Mouse (Mus musculus) forebrain, embryonic 14.5 days (tissue): Measurements from ENCODE around the gene Iqcf1. TPM values are rescaled to one million over a fixed set of nuclear protein-coding genes. Genes with fewer than 3 reads are reported as not detected.

Experiments
- ATAC-seq: fragments of 200-750 bp; cut with Nextera tagmentation; 2 replicates; pipeline ENCODE4 v1.8.0; 2017; ENCODE audit warnings: mild to moderate bottlenecking, moderate library complexity
- DNase-seq: peaks from one replicate; pipeline ENCODE4 v3.0.0-alpha.2; 2015; ENCODE audit warnings: low spot score
- H3K27ac ChIP-seq: fragments of 300-500 bp; sonication (generic); 2 replicates; pipeline ENCODE4 v1.5.1; 2014; ENCODE audit warnings: low read depth, mild to moderate bottlenecking, control low read depth, low read length, moderate library complexity
- H3K27me3 ChIP-seq: fragments of 300-500 bp; sonication (generic); replicated peaks from 2 replicates; pipeline ENCODE4 v1.6.1; 2014; ENCODE audit warnings: low read length, control low read depth, mixed read lengths; ENCODE audit not compliant: control insufficient read depth, insufficient read depth
- H3K36me3 ChIP-seq: fragments of 300-500 bp; sonication (generic); 2 replicates; pipeline ENCODE4 v1.6.1; 2014; ENCODE audit warnings: low read length, control low read depth; ENCODE audit not compliant: control insufficient read depth, insufficient read depth
- H3K4me1 ChIP-seq: fragments of 300-500 bp; sonication (generic); 2 replicates; pipeline ENCODE4 v1.6.1; 2014; ENCODE audit warnings: antibody characterized with exemption, low read length, control low read depth; ENCODE audit not compliant: control insufficient read depth, insufficient read depth
- H3K4me2 ChIP-seq: fragments of 300-500 bp; sonication (generic); 2 replicates; pipeline ENCODE4 v1.6.1; 2014; ENCODE audit warnings: mild to moderate bottlenecking, control low read depth, low read length
- H3K4me3 ChIP-seq: fragments of 300-500 bp; sonication (generic); 2 replicates; pipeline ENCODE4 v1.5.1; 2014; ENCODE audit warnings: low read depth, low read length, control low read depth
- H3K9ac ChIP-seq: fragments of 300-500 bp; sonication (generic); 2 replicates; pipeline ENCODE4 v1.6.1; 2014; ENCODE audit warnings: mild to moderate bottlenecking, low read length, control low read depth, moderate library complexity
- H3K9me3 ChIP-seq: fragments of 300-500 bp; sonication (generic); replicated peaks from 2 replicates; pipeline ENCODE4 v1.6.1; 2016; ENCODE audit warnings: low read length, control low read depth, mixed read lengths; ENCODE audit not compliant: control insufficient read depth
- WGBS: fragments of 180-500 bp; shearing (Covaris S2); extraction: QIAGEN DNeasy Blood & Tissue Kit; methylation state at CpG from one replicate; pipeline ENCODE4 v1.1.7; 2014; 5-methylcytosine and 5-hydroxymethylcytosine counted together
- polyA plus RNA-seq: library from polyadenylated mRNA; unstranded; fragments of >200 nt; fragmentation: Nextera tagmentation; extraction: Ambion mirVana; gene quantifications from 2 replicates; pipeline ENCODE4 v1.2.1, GENCODE M21; 2014

The Iqcf1 gene
- polyA plus RNA-seq, 1 experiment from 2014 or later, result not detected

DNA sequence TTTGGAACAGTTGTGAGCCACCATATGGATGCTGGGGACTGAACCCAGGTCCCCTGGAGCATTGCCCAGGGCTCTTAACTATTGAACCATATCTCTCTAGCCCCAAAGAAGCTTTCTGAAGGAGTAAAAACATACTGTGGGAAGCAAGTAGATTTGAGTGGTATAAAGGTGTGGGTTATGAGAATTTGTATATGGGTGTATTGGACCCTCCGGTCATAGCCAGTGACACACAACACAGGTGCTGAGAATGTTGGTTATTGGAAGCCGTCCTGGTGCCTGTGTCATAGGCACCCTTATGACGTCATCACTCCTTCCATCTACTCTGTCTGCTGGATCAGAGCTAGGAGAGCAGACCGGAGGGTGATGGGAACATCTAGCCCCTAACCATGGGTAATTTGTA lies 14.5 kb downstream of the Iqcf1 start, which contains the start of gene Iqcf5:
Gene Iqcf5 (plus strand): TSS at position 301 of the 400 bp plus-strand sequence.
- H3K4me1 ChIP-seq, result no peaks in the 10 kb centered on the region
- no peak within 1 kb of the TSS for H3K27ac ChIP-seq
- H3K36me3 ChIP-seq, result no peaks in the 10 kb centered on the region
- no peak for ATAC-seq
- H3K4me2 ChIP-seq, result no peak within 1 kb of the TSS
- WGBS, result 95% methylated on average over 4 of the region's 4 CpGs
- H3K9me3 ChIP-seq, result no peaks in the 10 kb centered on the region
- no peak within 1 kb of the TSS for H3K9ac ChIP-seq
- no peaks in the 10 kb centered on the region for H3K27me3 ChIP-seq
- DNase-seq, result no peak
- H3K4me3 ChIP-seq, result no peak within 1 kb of the TSS

- no peaks in the 10 kb centered on the region for H3K9me3 ChIP-seq
- DNase-seq, result no peak
- no peak overlapping the region for H3K4me2 ChIP-seq
- 77% methylated on average over 2 of the region's 2 CpGs for WGBS
- no peak overlapping the region for H3K4me3 ChIP-seq
- no peak overlapping the region for H3K27ac ChIP-seq
- no peaks in the 10 kb centered on the region for H3K27me3 ChIP-seq
- no peak overlapping the region for H3K9ac ChIP-seq
- no peak for ATAC-seq
- H3K4me1 ChIP-seq, result no peaks in the 10 kb centered on the region
- no peaks in the 10 kb centered on the region for H3K36me3 ChIP-seq
Measured at GRCm38 (mm10) chr9:106519433-106519832, 19.7 kb downstream of the Iqcf1 start.

DNA sequence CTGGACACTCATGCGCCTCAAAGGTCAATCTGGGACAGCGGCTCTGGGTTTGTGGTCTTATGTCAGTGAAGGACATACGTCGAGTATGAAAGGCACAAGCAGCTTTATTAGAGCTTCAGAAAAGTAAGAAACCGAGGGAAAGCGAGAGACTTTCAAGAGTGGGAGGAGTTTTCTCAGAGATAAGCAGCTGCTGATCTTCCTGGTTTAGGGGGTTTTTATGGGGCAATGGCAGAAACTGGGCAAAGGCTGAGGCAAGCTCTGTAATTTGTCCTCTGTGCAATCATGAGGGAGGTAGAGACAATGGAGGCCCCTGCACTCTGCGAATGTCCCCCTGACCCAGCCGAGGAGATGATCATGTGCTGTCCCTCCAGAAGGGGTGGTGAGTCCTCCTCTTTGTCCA lies 20.1 kb downstream of the Iqcf1 start:
- Histone ChIP-seq H3K9me3 (no peaks in the 10 kb centered on the region), H3K27ac (no peak overlapping the region), H3K4me1 (no peaks in the 10 kb centered on the region), H3K4me2 (no peak overlapping the region), H3K27me3 (no peaks in the 10 kb centered on the region), H3K9ac (no peak overlapping the region), H3K36me3 (no peaks in the 10 kb centered on the region), H3K4me3 (no peak overlapping the region)
- ATAC-seq (no peak), DNase-seq (no peak)
- WGBS, result 83% methylated on average over 8 of the region's 8 CpGs

DNA sequence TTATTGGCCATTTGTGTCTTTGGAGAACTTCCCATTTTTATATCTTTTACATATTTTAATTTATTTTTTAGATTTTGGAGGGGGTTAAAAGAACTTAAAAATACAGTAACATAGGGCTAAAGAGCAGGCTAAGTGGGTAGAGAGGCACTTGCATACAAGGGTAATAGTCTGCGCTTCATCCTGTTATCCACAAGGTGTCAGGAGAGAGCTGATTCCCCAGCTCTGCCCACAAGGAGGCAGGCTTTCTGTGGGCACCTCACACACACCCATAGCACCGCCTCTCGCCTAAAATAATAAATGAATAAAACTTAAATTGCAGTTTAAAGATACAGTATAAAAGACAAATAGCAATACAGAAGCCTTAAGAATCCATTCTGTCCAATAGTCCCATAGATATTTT lies 32.1 kb downstream of the Iqcf1 start:
- 28% methylated on average over 3 of the region's 3 CpGs for WGBS
- peak; percentile 61 for DNase-seq
- no peak overlapping the region for H3K4me2 ChIP-seq
- no peaks in the 10 kb centered on the region for H3K4me1 ChIP-seq
- H3K36me3 ChIP-seq, result no peaks in the 10 kb centered on the region
- H3K27me3 ChIP-seq, result no peaks in the 10 kb centered on the region
- H3K4me3 ChIP-seq, result no peak overlapping the region
- no peak overlapping the region for H3K27ac ChIP-seq
- H3K9ac ChIP-seq, result no peak overlapping the region
- no peaks in the 10 kb centered on the region for H3K9me3 ChIP-seq
- ATAC-seq, result no peak

GRCm38 (mm10) chr9:106534296-106534695 lies 34.5 kb downstream of the Iqcf1 start:
- H3K4me3 ChIP-seq, result no peak overlapping the region
- ATAC-seq, result no peak
- no peaks in the 10 kb centered on the region for H3K4me1 ChIP-seq

DNA sequence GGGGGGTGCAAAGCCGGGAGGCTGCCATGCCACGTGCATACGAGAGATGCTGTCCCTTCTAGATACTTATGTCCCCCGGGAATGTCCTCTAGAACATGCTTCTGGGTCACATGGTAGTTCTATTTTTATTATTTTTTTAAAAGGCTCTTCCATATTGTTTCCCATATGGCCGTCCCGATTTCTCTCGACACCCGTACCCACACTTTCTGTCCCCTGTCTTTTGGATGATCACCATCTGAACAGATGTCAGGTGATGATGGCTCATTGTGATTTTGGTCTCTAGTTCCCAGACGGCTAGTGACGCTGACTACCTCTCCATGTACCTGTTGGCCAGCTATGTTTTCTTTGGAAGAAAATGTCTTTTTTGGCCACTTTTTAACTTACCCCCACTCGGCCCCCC lies 35.2 kb downstream of the Iqcf1 start:
- 89% methylated on average over 11 of the region's 11 CpGs for WGBS
- Histone ChIP-seq H3K4me1 (no peaks in the 10 kb centered on the region), H3K9me3 (no peaks in the 10 kb centered on the region), H3K9ac (no peak overlapping the region), H3K27ac (no peak overlapping the region), H3K27me3 (no peaks in the 10 kb centered on the region), H3K4me2 (no peak overlapping the region), H3K4me3 (no peak overlapping the region), H3K36me3 (no peaks in the 10 kb centered on the region)
- DNase-seq (no peak), ATAC-seq (no peak)

More at GRCm38 (mm10) chr9:106534296-106534695, 34.5 kb downstream of the Iqcf1 start:
- no peak for DNase-seq
- Histone ChIP-seq H3K9ac (no peak overlapping the region), H3K4me2 (no peak overlapping the region), H3K27ac (no peak overlapping the region), H3K36me3 (no peaks in the 10 kb centered on the region), H3K27me3 (no peaks in the 10 kb centered on the region), H3K9me3 (no peaks in the 10 kb centered on the region)
- WGBS, result 94% methylated on average over 7 of the region's 7 CpGs

Other genes with a start within 250 kb of the Iqcf1 start
- gene Poc1a, start 218.9 kb upstream of the Iqcf1 start, polyA plus RNA-seq, result 11.8 and 12.1 TPM in 2 replicates
- 10.2 and 11.3 TPM in 2 replicates for gene Dusp7, start 131.3 kb upstream of the Iqcf1 start, polyA plus RNA-seq
- gene Rpl29, start 70.5 kb upstream of the Iqcf1 start, polyA plus RNA-seq, result 718 and 924 TPM in 2 replicates
- gene Acy1, start 61.6 kb upstream of the Iqcf1 start, polyA plus RNA-seq, result 29.4 and 36.8 TPM in 2 replicates
- gene Abhd14b, start 52.5 kb upstream of the Iqcf1 start, polyA plus RNA-seq, result 5.5 and 5.9 TPM in 2 replicates
- 51.9 and 60.2 TPM in 2 replicates for gene Abhd14a, start 52.3 kb upstream of the Iqcf1 start, polyA plus RNA-seq
- gene Pcbp4, start 46.7 kb upstream of the Iqcf1 start, polyA plus RNA-seq, result 199 and 226 TPM in 2 replicates
- gene Gpr62, start 34.0 kb upstream of the Iqcf1 start, polyA plus RNA-seq, result 0.56 and 0.89 TPM in 2 replicates
- 45.6 and 48.9 TPM in 2 replicates for gene Rrp9, start 24.0 kb upstream of the Iqcf1 start, polyA plus RNA-seq
- gene Parp3, start 23.0 kb upstream of the Iqcf1 start, polyA plus RNA-seq, result 0.63 and 0.72 TPM in 2 replicates
- gene Iqcf5, start 14.6 kb downstream of the Iqcf1 start, polyA plus RNA-seq, result not detected in 2 replicates
- gene Iqcf3, start 61.7 kb downstream of the Iqcf1 start, polyA plus RNA-seq, result not detected in 2 replicates
- gene Iqcf4, start 71.0 kb downstream of the Iqcf1 start, polyA plus RNA-seq, result not detected in 2 replicates
- gene Iqcf6, start 126.6 kb downstream of the Iqcf1 start, polyA plus RNA-seq, result not detected in 2 replicates
- gene Grm2, start 156.1 kb downstream of the Iqcf1 start, polyA plus RNA-seq, result 6.7 and 10.4 TPM in 2 replicates
- 41.3 and 52.1 TPM in 2 replicates for gene Tex264, start 186.0 kb downstream of the Iqcf1 start, polyA plus RNA-seq